Mouse (Mus musculus): Measurements from ENCODE around the gene Gstm4.

DNA sequence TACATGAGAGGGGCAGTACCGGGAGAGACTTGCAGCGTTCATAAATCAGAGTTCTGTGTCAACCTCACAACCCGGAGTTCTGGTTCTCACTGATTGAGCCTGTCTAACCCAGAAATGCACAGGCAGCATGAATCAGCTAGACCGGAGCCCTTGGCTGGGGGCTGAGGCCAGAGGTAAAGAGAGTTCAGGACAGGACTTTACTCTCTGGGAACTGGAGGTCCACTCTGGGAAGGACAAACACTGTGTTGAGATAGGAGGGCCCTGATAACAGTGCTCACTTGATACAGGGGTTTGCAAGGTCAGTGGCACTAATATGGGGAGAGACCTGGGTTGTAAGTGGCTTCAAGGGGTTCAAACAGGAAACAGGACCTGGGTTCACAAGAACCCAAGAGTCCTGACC, 19.4 kb downstream of the Gstm4 start:
- TF ChIP-seq POLR2A (IDR thresholded peaks at IDR 0.05; ENCODE audit: borderline replicate concordance, control insufficient read depth, low read depth, low read length) (no peak), CTCF (IDR thresholded peaks at IDR 0.05; ENCODE audit: control insufficient read depth, insufficient read depth, low read length) (no peak)
